Mouse (Mus musculus) liver, embryonic 16.5 days (tissue): ENCODE measurements at regions not wholly inside any gene's neighbourhood (a gene's known extent, or its start where the extent isn't known, plus 50 kb on each side); places are given as distances from the start of the nearest gene placed in this dataset.
A peak's percentile ranks its signal among the peaks of the same experiment; 100 is the strongest.

ENCODE experiments used
- ATAC-seq: fragments of 200-750 bp; cut with Nextera tagmentation; 2 replicates; pipeline ENCODE4 v1.8.0; 2017; ENCODE audit warnings: low read depth, mild to moderate bottlenecking, moderate number of reproducible peaks, moderate library complexity
- H3K27ac ChIP-seq: fragments of 300-500 bp; sonication (generic); 2 replicates; pipeline ENCODE4 v1.5.1; 2014; ENCODE audit warnings: mild to moderate bottlenecking, low read length
- H3K27me3 ChIP-seq: fragments of 300-500 bp; sonication (generic); 2 replicates; pipeline ENCODE4 v1.6.1; 2014; ENCODE audit warnings: low read depth, low read length, mixed read lengths; ENCODE audit not compliant: control insufficient read depth, insufficient read depth
- H3K36me3 ChIP-seq: fragments of 300-500 bp; sonication (generic); 2 replicates; pipeline ENCODE4 v1.6.1; 2014; ENCODE audit warnings: mild to moderate bottlenecking; ENCODE audit not compliant: control insufficient read depth, insufficient read depth
- H3K4me1 ChIP-seq: fragments of 300-500 bp; sonication (generic); 2 replicates; pipeline ENCODE4 v1.6.1; 2014; ENCODE audit warnings: low read depth, low read length, mixed read lengths; ENCODE audit not compliant: control insufficient read depth
- H3K4me2 ChIP-seq: fragments of 300-500 bp; sonication (generic); 2 replicates; pipeline ENCODE4 v1.6.1; 2014; ENCODE audit warnings: low read depth, low read length, mixed read lengths
- H3K4me3 ChIP-seq: fragments of 300-500 bp; sonication (generic); 2 replicates; pipeline ENCODE4 v1.5.1; 2014; ENCODE audit warnings: low read depth, mild to moderate bottlenecking, low read length
- H3K9ac ChIP-seq: fragments of 300-500 bp; sonication (generic); 2 replicates; pipeline ENCODE4 v1.6.1; 2014; ENCODE audit warnings: low read depth, low read length
- H3K9me3 ChIP-seq: fragments of 300-500 bp; sonication (generic); replicated peaks from 2 replicates; pipeline ENCODE4 v1.6.1; 2016; ENCODE audit warnings: low read length; ENCODE audit not compliant: control insufficient read depth
- WGBS: fragments of 180-500 bp; shearing (Covaris S2); extraction: QIAGEN DNeasy Blood & Tissue Kit; methylation state at CpG from one replicate; pipeline ENCODE4 v1.1.7; 2014; ENCODE audit not compliant: insufficient replicate concordance; 5-methylcytosine and 5-hydroxymethylcytosine counted together

- WGBS: 13% methylated on average over 5 of the region's 5 CpGs
- no peaks in the 10 kb centered on the region for H3K36me3 ChIP-seq
- no peak overlapping the region for H3K4me2 ChIP-seq
- H3K9me3 ChIP-seq: no peaks in the 10 kb centered on the region
- no peaks in the 10 kb centered on the region; the same call in 1 of the 2 replicates for H3K27me3 ChIP-seq
- ATAC-seq: no peak
- H3K4me3 ChIP-seq: no peak overlapping the region
- H3K4me1 ChIP-seq: no peaks in the 10 kb centered on the region; the same call in 1 of the 2 replicates
- H3K9ac ChIP-seq: no peak overlapping the region
- 0 out of 2 replicates have a peak overlapping the region, but pooled peaks have one; percentile 24 for H3K27ac ChIP-seq
Observed at GRCm38 (mm10) chr15:97455672-97456071, 208.6 kb upstream of the Amigo2 start.

GRCm38 (mm10) chr15:97449724-97450123 is 202.6 kb upstream of the Amigo2 start:
- Histone ChIP-seq H3K36me3 (no peaks in the 10 kb centered on the region), H3K9ac (no peak overlapping the region), H3K4me2 (no peak overlapping the region), H3K27me3 (no peaks in the 10 kb centered on the region), H3K4me1 (no peaks in the 10 kb centered on the region), H3K27ac (no peak overlapping the region), H3K9me3 (no peaks in the 10 kb centered on the region), H3K4me3 (no peak overlapping the region)
- WGBS: 70% methylated on average over 3 of the region's 3 CpGs
- no peak for ATAC-seq

DNA sequence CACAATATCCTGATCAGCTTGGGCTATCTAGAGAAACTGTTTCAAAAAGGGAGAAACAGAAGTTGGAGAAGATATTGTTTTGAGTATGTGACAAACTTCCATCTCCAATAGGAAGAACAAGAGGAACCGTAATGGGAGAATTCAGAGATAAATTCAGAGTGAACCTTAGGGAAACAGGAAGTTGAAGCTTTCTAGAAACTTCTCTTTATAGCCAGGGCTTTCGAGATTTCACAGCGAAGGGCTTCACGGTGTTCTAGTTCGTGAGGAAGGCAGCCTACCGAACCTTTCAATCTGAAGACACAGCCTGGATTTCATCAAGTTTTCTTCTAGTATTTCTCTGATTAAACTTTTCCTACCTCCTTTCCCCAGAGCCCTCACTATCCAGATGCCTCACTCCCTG is 201.9 kb upstream of the Amigo2 start:
- no peaks in the 10 kb centered on the region for H3K9me3 ChIP-seq
- H3K36me3 ChIP-seq: no peaks in the 10 kb centered on the region
- no peak overlapping the region for H3K4me2 ChIP-seq
- H3K4me1 ChIP-seq: no peaks in the 10 kb centered on the region
- no peak for ATAC-seq
- H3K9ac ChIP-seq: no peak overlapping the region
- no peaks in the 10 kb centered on the region for H3K27me3 ChIP-seq
- no peak overlapping the region for H3K27ac ChIP-seq
- WGBS: 47% methylated on average over 6 of the region's 6 CpGs
- no peak overlapping the region for H3K4me3 ChIP-seq

DNA sequence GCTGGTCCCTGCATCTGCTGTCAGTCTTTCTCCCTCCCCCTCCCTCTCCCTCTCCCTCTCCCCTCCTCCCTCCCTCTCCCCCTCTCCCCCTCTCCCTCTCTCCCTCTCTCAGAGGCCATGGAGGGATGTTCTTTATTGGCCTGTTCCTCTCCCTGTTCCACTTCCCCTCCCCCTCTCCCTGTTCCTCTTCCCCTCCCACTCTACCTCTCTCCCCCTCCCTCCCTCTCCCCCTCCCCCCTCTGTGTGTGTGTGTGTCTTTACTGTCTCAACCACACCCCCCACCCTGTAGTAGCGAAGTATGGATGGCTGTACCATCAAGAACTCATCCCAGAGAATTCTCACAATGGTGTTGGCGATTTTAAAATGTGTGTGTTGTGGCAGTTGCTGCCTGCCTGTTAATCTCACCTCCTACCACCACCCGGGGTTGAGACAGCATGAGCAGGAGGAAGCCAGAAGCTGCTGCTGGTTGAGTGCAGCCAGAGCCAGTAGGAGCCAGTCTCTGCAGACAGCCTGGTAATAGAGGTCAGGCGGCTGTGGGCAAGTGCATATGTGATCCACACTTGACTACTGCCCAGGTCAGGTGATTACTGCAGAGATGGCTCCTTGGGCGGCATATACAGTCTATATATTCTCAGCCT is 201.3 kb upstream of the Amigo2 start:
- Histone ChIP-seq H3K27me3 (no peaks in the 10 kb centered on the region), H3K4me3 (no peak overlapping the region), H3K9me3 (no peaks in the 10 kb centered on the region), H3K27ac (no peak overlapping the region), H3K4me1 (no peaks in the 10 kb centered on the region), H3K4me2 (no peak overlapping the region), H3K36me3 (no peaks in the 10 kb centered on the region), H3K9ac (no peak overlapping the region)
- 41% methylated on average over 5 of the region's 5 CpGs for WGBS
- no peak for ATAC-seq

- no peaks in the 10 kb centered on the region for H3K4me1 ChIP-seq
- H3K27ac ChIP-seq: no peak overlapping the region
- no peak overlapping the region for H3K4me3 ChIP-seq
- no peaks in the 10 kb centered on the region for H3K36me3 ChIP-seq
- no peaks in the 10 kb centered on the region for H3K9me3 ChIP-seq
- no peak for ATAC-seq
- no peak overlapping the region for H3K9ac ChIP-seq
- H3K4me2 ChIP-seq: no peak overlapping the region
- 74% methylated on average over 9 of the region's 9 CpGs for WGBS
- H3K27me3 ChIP-seq: no peaks in the 10 kb centered on the region
Observed at GRCm38 (mm10) chr15:97446181-97446580, 199.1 kb upstream of the Amigo2 start.

GRCm38 (mm10) chr15:97438235-97438760 is 191.2 kb upstream of the Amigo2 start:
- WGBS: 72% methylated on average over 5 of the region's 5 CpGs
- H3K4me3 ChIP-seq: no peak overlapping the region

More at GRCm38 (mm10) chr15:97438235-97438760, 191.2 kb upstream of the Amigo2 start:
- no peak for ATAC-seq
- H3K36me3 ChIP-seq: no peaks in the 10 kb centered on the region
- H3K9ac ChIP-seq: no peak overlapping the region
- no peaks in the 10 kb centered on the region for H3K4me1 ChIP-seq
- H3K4me2 ChIP-seq: no peak overlapping the region
- no peaks in the 10 kb centered on the region for H3K27me3 ChIP-seq
- H3K27ac ChIP-seq: no peak overlapping the region
- no peaks in the 10 kb centered on the region; the same call in 1 of the 2 replicates for H3K9me3 ChIP-seq
